Mouse (Mus musculus): ENCODE measurements around the gene Selenof.

DNA sequence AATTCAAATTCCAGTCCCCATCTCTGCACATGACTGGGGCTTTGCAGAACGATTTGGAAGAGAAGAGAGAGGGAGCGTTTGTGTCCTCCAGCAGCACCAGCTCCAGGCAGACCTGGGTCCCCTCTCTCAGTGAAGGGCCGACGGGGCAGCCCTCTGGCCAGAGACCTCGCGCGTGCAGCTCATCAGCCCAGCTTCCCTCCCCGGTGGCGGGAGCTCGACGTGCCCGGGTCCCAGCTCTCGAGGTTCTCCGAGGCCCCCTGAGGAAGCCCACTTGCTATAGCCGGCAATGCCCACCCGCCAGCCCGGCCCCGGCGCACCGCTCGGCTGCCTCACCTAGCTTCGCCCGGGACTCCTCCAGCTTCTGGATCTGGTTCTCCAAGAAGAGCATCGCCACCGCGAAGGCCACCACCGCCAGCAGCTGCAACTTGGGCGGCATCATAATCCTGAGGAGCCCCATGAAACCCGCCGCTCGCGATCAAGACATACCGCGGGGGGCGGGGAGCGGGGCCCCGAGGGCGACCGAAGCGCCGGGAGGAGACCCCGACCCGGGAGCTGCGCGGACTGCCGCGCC is 618 bp upstream of the Selenof start:
- no peak for TF ChIP-seq CTCF (IDR thresholded peaks at IDR 0.05; ENCODE audit: insufficient read depth, low read depth, low read length)
- TF ChIP-seq POLR2A (IDR thresholded peaks at IDR 0.05; ENCODE audit: insufficient read depth, low read depth, low read length), result no peak

Measured in olfactory bulb, adult 2 months (tissue).